Mouse (Mus musculus): ENCODE measurements around the gene Tmub2. TPM values are rescaled to one million over a fixed set of nuclear protein-coding genes. Genes with fewer than 3 reads are reported as not detected.

Tmub2 gene
- total RNA-seq (2021): 10 to 100 TPM; 62.3 to 67.6 TPM
- long read RNA-seq, transcript Tmub2-205 (3 exons, 2,249 nt): minor isoform, 15 of 72 reads
- long read RNA-seq, transcript Tmub2-202 (3 exons, 1,876 nt): minor isoform, 14 of 72 reads
- long read RNA-seq, transcript Tmub2-201 (4 exons, 1,939 nt): major isoform, 32 of 72 reads
- long read RNA-seq, partial matches to known transcripts: 8 of 72 reads
- long read RNA-seq, other reads (novel, unspliced or antisense): 3 of 72 reads

GRCm38 (mm10) chr11:102284501-102285094, at the start of gene Tmub2:
Gene Tmub2 (plus strand): TSS chr11:102284931.
- DNase-seq (ENCODE audit: low spot score in 2 of 2): peak; percentile 92 to 99

DNA sequence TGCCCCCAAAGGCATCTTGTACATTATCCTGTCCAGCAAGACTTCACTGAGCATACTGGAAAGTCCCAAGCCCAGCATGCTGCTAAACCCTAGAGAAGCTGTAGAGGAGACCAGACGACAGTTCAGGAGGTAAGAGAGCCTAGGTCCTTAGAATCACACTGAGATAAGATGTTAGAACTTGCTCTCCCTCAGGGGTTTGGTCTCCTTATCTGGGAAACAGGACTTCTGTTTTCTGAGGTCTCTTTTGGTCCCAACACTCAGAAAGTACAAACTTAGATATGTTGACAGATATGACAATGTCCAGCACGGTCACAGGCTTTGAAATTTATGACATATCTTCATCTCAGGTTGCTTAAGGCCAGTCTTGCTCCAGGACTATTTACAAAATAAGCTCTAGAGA, 48.7 kb upstream of the Tmub2 start:
- no peak for DNase-seq (ENCODE audit: low spot score in 2 of 2)

DNA sequence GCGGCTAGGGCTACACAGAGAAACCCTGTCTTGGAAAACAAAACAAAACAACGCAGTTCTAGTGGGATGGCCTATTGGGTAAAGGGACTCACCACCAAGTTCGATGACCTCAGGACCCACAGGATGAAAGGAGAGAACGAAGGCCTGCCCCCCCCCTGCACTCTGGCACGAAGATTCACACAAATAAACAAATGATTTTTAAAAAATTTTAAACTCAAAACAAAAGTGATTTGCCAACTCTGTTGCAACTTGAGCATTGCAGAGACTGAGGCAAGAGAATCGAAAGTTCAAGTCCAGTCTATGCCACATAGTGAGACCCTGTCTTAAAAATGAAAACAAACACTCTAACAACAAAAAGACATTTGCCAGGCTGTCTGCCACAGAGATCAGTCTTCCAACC, 44.1 kb upstream of the Tmub2 start:
- no peak for DNase-seq (ENCODE audit: low spot score in 2 of 2)

DNA sequence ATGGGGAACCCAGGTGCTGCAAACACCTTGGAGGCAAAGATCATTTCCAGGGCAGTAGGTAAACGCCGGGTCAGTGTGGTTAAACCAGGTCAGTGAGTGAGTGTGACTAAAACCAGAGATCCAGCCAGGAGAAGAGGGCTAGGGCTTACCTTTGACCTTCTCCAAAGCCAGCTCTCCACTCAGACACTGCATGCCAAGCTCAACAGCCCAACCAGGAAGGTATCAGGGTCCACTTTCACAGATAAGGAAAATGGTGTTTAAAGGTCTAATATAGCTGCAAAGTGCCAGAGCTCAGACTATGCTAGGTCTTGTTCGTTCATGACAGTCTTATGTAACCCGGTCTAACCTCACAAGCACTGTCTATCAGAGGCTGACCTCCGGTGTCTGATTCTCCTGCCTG, 43.5 kb upstream of the Tmub2 start:
- no peak for DNase-seq (ENCODE audit: low spot score in 2 of 2)

- DNase-seq (ENCODE audit: low spot score in 2 of 2): no peak
Observed at GRCm38 (mm10) chr11:102241874-102242273, 42.9 kb upstream of the Tmub2 start.

- DNase-seq (ENCODE audit: low spot score in 2 of 2): peak; percentile 78 to 83
Observed at GRCm38 (mm10) chr11:102244926-102245449, 39.7 kb upstream of the Tmub2 start.

DNA sequence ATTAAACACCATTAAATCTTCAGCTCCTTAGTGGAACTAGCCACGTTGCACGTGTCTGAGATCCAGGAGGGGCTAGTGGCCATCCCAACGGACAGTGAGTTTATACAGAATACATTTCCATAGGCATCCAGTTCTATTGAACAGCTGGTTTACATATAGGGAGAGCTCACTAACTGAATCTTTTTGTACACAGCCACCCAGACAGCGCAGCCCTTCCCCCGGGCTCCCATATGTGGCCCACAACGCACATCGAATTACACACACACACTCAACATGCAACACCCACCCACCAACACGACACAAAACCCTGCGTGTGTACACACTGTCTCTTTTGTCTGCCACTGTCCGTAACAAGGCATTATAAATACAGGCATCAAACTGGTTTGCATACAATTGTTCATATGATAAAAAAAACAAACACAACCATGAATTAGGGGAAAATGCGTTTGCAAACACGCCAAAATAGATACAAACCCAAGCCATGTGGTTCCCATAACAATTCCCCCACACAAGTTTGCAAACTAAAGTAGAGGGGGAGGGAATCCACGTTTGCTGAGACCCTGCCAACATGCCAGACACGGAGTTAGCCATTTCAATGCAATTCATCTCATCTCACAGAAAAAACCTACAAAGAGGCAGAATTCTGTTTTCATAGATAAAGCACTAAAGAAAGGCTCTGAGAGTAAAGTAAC, 39.0 kb upstream of the Tmub2 start:
- no peak for DNase-seq (ENCODE audit: low spot score in 2 of 2)

DNA sequence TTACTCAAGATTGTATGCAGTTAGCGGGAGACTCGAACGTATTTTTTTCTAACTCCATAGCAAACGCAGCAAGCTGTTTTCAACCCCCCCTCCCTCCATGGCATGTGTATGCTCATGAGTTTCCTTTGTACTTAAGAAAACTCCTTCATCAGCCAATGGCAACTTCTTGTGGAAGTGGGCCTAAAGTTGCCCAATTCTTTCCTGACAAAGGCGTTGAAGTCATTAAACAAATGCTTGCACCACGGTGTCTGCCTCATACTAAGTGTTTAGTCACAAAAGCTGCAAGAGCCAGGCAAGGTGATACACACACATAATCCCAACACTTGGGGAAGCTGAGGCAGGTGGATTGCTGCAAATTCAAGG, 38.5 kb upstream of the Tmub2 start:
- DNase-seq (ENCODE audit: low spot score in 2 of 2): no peak

- DNase-seq (ENCODE audit: low spot score in 2 of 2): no peak
Observed at GRCm38 (mm10) chr11:102246871-102247270, 37.9 kb upstream of the Tmub2 start.

- DNase-seq (ENCODE audit: low spot score in 2 of 2): peak; percentile 79 to 96
Observed at GRCm38 (mm10) chr11:102248630-102249230, 36.0 kb upstream of the Tmub2 start, which contains the start of gene BC030867. Gene BC030867 (plus strand): TSS chr11:102248882.

DNA sequence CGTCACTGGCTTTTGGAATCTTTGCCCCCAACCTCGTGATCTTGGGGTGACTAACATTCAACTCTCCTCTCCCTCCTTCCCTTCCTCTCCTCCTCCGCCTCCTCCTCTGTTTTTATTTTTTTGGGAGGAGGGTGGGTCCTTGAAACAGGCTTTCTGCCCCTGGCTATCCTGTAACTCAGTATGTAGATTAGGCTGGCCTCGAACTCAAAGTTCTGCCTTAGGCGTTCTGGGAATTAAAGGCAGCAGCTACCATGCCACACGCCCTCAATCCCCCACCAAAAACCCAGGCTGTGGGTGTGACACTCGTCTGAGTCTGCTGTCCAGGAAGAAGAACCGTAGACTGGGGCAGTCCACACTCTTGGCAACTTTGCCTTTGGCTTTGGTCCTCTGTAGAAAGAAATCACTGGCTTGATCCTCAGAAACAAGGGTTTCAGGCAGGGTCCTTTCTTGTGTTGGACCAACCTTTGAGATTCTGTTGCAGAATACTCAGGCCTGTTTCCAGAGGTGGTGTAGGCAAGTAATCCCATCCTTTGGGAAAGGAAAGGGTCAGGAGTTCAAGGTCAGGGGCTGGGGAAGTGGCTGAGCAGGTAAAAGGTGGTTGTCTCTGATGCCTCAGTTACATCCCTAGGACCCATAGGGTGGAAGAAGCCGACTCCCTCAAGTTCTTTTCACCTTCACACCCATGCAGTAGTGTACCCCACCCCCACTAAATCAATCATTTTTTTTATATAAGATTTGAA, 35.2 kb upstream of the Tmub2 start:
- no peak for DNase-seq (ENCODE audit: low spot score in 2 of 2)

GRCm38 (mm10) chr11:102257514-102257913, 27.2 kb upstream of the Tmub2 start:
- DNase-seq (ENCODE audit: low spot score in 2 of 2): peak in 1 of 2 experiments; percentile 20

GRCm38 (mm10) chr11:102258095-102258494, 26.6 kb upstream of the Tmub2 start:
- DNase-seq (ENCODE audit: low spot score in 2 of 2): no peak

DNA sequence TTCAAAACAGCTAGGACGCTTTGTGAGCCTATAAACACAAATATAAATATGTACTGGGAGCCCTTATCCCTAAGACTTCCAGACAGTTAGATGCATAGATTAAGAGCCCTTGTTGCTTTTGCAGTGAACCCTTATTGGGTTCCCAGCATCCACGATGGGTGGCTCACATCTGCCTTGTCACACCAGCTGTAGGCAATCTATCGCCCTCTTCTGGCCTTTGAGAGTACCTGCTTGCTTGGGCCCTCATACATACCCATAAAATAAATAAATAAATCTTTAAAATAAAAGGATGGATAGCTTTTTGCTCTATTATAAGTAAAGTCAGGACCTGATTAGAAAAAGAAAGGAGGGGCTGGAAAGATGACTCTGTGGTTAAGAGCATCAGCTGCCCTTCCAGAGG, 26.2 kb upstream of the Tmub2 start:
- no peak for DNase-seq (ENCODE audit: low spot score in 2 of 2)

GRCm38 (mm10) chr11:102263211-102263610, 21.5 kb upstream of the Tmub2 start:
- no peak for DNase-seq (ENCODE audit: low spot score in 2 of 2)

GRCm38 (mm10) chr11:102265816-102266215, 18.9 kb upstream of the Tmub2 start:
- DNase-seq (ENCODE audit: low spot score in 2 of 2): no peak

DNA sequence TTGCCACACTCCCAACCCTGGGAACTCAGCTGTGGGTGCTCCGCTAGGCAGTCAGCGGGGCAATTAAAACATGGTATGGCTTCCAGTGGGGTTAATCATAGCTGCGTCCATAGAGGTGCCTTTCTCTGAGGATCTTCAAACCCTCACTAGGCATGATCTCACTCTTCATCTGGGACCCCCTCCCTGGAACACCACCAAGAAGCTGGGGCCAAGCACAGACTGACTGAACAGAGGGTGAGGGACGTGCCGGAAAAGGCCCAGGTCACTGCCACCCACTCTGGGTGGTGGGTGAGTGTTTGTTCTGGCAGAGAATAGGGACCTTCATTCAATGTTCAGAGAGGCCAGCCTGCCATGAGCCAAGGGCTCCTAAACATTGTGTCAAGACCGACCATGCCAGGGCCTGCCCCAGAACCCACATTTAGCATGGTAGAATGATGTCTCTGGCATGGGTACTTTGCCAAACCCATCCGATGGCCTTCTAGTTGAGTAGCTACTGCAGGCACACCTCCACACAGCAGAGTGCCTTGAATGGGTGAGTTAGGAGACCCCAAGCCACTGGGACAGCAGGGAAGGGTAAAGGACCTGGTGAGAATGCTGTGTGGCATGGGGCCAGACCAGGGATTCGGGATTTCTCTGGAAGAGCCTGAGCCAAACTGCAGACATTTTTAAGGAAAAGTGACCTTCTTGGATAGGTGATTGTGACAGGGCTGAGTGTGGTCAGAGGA, 17.9 kb upstream of the Tmub2 start:
- DNase-seq (ENCODE audit: low spot score in 2 of 2): no peak

DNA sequence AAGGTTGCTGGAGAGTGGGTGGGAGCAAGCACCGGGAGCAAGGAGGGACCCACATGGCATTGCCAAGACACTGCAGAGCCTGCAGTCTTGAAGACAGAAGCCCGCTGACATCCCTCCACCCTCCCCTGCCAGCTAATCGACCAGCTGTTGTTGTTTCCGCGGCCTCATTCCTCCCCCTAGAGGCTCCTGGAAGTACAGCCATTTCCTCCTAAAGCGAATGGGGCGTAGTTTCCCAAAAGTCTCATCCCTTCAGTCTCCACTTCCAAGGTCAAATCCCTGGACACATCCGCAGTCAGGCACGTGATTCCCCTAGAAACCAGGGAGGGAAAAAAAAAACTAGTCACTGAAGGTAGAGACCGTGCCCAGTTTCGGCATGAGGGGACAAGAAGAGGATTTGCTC, 17.3 kb upstream of the Tmub2 start:
- DNase-seq (ENCODE audit: low spot score in 2 of 2): peak; percentile 50 to 81

- DNase-seq (ENCODE audit: low spot score in 2 of 2): no peak
Observed at GRCm38 (mm10) chr11:102268520-102269244, 16.0 kb upstream of the Tmub2 start, which contains the start of gene Asb16. Gene Asb16 (plus strand): TSS chr11:102268743.

DNA sequence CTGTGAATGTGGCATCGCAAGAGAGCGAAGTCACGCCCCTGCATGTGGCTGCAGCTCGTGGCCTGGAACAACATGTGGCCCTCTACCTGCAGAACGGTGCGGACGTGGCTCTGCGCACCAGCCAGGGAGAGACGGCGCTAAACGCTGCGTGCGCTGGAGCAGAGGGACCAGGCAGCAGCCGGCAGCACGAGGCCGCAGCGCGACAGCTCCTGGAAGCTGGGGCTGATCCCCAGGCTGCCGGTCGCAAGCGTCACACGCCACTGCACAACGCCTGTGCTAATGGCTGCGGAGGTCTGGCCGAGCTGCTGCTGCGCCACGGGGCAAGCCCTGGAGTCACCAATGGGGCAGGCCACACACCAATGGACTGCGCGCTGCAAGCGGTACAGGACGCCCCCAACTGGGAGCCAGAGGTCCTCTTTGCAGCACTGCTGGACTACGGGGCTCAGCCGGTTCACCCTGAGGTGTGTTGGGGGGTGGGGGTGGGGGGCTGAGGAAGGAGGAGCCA, 8.3 kb upstream of the Tmub2 start:
- no peak for DNase-seq (ENCODE audit: low spot score in 2 of 2)
